Mouse (Mus musculus) testis, postnatal 10 days (tissue): Measurements from ENCODE around the gene Olfr390.

Experiments
- DNase-seq: peaks from one replicate; pipeline ENCODE4 v3.0.0; 2021; ENCODE audit warnings: low spot score

Gene Olfr390

DNA sequence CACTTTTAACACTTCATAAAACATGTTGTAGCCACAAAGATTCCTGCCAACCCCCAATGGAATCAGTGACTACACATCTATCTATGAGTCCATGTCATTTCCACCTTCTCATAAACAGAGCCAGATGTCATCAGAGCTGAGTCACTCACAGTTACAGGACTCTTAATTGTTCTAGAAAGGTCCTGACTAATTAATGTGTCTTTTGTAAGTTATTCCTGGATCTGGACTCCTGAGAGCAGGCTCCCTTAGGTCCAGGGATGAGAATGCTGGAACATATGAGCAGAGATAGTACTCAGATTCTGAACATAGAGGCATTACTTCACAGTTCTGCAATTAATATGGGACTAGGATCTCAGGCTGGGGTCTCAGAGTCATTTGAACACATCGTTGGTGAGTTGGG, at the start of gene Olfr390:
TSS of gene Olfr390 (plus strand) at position 301 of the 400 bp plus-strand sequence.
- no peak for DNase-seq

DNA sequence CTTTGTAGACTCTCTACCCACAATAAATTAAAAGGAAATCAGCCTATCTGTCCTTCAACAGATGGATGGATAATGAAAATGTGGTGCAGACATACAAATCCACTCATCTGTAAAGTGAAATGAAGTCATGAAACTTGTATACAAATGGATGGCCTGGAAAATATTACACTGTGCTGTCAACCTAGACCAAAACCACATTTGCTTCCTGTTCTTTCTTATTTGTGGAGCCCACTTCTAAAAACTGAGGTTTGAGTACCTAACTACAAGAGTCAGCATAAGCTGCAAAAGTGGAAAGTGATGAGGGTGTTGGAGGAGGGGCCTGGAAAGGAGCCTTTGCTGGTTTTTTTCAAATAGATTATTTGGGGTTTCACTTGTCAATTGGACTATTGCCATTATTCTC, 23.6 kb upstream of the Olfr390 start:
- DNase-seq = no peak

DNA sequence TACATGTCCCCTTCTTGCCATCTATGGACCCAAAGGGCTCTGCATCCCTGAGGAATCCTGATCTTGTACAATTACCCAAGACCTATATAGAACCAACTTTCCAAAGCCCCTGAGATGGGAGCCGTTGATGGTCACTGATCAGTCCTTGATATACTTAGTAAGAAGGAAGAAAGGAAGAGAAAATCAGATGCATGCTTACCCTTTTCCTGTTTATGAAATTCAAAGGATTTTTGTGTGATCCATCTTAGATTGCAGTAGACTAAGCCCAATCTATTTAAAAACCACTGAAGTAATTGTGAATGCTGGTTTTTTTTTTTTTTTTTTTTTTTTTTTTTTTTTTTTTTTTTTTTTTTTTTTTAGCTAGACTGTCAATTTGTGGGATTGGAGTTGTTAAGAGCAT, 2.2 kb upstream of the Olfr390 start, which contains the start of gene Olfr389:
TSS of gene Olfr389 (minus strand) at position 101 of the 400 bp plus-strand sequence.
- no peak for DNase-seq

- DNase-seq = no peak
These were observed 20.2 kb downstream of the Olfr390 start, which contains the start of gene Olfr391-ps for GRCm38 (mm10) chr11:73802952-73803351. Olfr391-ps (minus strand) TSS chr11:73803052.

GRCm38 (mm10) chr11:73816949-73817348, 34.2 kb downstream of the Olfr390 start, which contains the start of gene Olfr392:
Olfr392 (minus strand) TSS chr11:73817049.
- no peak for DNase-seq
